Mouse (Mus musculus) erythroid progenitor cell, adult 5-6 weeks (primary cell): ENCODE data around the gene Fpgs. TPM values are rescaled to one million over a fixed set of nuclear protein-coding genes. Genes with fewer than 3 reads are reported as not detected.

Source experiments
- ATAC-seq: replicated peaks from 2 replicates; pipeline ENCODE4 v1.8.0; 2016; ENCODE audit warnings: moderate number of reproducible peaks, mild to moderate bottlenecking, moderate TSS enrichment, inconsistent platforms; ENCODE audit not compliant: poor library complexity, low FRiP score, severe bottlenecking
- total RNA-seq, 2 experiments: library from RNA; stranded (forward) in 1 of 2; stranded (reverse) in 1 of 2; fragments of 150-400 nt in 1 of 2; fragments of 186-747, 209-891 nt in 1 of 2; gene quantifications; 2 replicates each; pipeline versions ENCODE4 v1.2.3 to v1.2.4; 2015 to 2017; ENCODE audit warnings: low replicate concordance in 2 of 2

The Fpgs gene
- total RNA-seq, 2 experiments from 2014 or later = 1.5 TPM; not detected in 1

DNA sequence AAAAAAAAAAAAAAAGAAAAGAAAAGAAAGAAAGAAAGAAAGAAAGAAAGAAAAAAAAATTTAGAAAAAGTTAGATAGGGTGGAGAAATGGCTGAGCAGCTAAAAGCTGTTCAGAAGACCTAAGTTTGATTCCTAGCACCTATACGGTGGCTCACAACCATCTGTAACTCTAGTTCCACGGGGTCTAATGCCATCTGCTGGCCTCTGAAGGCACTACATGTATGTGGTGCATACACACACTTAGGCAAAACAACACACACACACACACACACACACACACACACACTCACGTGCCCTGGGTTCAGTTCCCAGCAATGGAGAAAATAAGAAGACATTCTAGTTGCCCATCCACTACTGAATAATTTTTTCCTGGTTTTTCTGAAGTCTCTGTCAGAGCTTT, 27.1 kb downstream of the Fpgs start:
- no peak for ATAC-seq

- ATAC-seq = no peak
Measured at GRCm38 (mm10) chr2:32673176-32673917, 30.6 kb downstream of the Fpgs start.

DNA sequence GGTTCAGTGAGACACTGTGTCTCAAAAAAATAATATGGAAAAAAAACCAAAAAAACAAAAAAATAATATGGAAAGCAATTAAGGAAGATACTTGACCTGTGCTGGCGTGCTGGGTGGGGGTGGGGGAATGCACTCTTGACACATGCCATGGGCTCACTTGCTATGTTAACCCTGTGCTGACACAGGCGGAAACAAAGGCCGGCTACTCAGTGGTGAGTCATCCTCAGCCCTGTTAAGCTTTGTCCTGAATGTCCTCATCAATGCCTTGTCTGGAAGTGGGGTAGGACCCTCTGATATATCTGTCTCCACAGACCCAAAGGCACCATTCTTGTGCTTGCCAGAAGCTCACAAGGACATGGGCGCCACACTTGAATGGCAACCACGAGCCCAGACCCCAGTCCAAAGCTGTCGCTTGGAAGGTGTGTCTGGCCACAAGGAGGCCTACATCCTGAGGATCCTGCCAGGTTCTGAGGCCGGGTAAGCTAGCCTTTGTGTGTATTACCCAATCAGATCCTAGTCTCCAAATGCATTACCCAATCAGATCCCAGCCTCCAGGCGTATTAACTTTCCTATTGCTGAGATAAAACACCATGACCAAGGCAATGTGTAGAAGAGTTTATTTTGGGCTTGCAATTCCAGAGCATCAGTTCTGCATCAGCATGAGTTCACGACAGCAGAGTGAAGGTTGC, 31.9 kb downstream of the Fpgs start:
- no peak for ATAC-seq

- ATAC-seq = no peak
Measured at GRCm38 (mm10) chr2:32671147-32671546, 32.8 kb downstream of the Fpgs start.

DNA sequence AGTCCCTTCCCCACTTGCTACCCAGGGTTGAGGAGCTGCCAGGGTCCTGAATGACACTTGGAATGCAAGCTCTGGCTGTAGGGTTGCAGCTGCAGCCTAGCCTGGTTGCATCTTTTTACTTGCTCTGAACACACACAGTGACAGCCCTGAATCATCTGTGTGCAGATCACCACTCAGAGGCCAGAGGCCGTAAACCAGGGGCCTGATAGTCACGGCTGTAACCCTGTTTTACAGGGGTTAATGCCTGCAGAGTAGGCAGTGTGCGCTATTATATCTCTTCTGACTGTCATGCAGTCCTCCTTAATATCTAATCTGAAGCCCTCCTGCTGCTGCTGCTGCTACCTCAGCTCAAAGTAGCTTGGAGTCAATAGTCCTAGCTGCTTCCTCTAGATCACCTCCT, 34.1 kb downstream of the Fpgs start:
- ATAC-seq = no peak

DNA sequence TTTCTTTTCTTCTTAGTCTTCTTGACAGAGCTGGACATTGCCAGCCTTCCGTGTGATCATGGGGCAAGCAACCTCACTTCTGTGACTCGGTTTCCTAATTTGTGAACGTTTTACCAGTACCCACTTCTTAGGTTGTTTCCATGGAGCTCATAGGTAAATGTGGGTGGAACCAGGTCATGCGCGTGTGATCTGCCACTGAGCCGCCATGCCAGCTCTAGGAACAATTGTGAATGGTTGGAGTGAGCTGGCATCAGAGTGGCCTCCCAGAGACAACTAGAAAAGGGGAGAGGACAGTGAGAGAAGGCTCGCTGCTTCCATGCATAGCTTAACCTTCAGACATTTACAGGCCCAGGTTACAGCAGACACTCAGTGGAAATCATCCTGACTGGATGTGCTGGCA, 35.8 kb downstream of the Fpgs start:
- ATAC-seq = no peak

DNA sequence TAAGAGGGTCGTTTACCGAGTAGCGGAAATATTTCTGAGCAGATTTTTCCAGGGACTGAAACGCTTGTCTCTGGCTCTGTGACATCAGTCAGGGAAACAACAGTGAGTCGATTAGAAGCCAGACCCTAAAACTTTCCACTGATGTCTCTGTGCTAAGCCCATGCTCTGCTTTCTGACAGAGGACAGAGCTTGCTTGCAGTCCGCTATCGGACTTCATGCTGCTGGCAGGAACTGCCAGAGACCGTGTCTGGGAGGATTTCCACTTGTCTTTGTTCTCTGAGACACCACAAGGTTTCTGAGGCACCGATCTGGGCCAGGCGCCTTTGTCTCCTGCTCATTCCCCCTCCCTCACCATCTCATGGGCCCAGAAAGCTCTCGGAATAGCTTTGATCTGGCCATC, 36.2 kb downstream of the Fpgs start:
- no peak for ATAC-seq

DNA sequence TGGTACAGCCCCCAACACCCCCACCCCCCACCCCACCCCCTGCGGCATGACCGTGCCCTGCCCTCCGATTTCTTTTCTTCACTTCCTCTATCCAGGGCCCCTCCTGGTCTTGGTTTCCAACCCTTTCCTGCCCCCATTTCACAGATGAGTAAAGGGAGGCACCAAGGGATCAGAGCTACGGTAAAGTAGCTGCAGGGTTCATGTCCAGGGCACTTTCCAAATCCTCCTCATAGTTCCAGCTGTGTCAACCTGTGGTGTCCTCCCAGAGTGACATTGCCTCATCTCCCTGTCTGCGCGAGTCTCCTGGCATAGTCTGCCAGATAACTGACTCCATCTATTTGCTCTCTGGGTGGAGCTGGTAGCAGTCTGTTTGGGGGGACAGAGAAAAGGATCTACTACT, 38.1 kb downstream of the Fpgs start:
- no peak for ATAC-seq

GRCm38 (mm10) chr2:32665345-32665744, 38.6 kb downstream of the Fpgs start:
- ATAC-seq = no peak

GRCm38 (mm10) chr2:32662291-32662690, 41.7 kb downstream of the Fpgs start:
- no peak for ATAC-seq

GRCm38 (mm10) chr2:32661509-32662107, 42.3 kb downstream of the Fpgs start:
- ATAC-seq = no peak

GRCm38 (mm10) chr2:32658873-32659272, 45.1 kb downstream of the Fpgs start:
- ATAC-seq = no peak

GRCm38 (mm10) chr2:32655826-32656225, 48.1 kb downstream of the Fpgs start:
- no peak for ATAC-seq

- no peak for ATAC-seq
Measured at GRCm38 (mm10) chr2:32655394-32655744, 48.6 kb downstream of the Fpgs start.

- ATAC-seq = no peak
Measured at GRCm38 (mm10) chr2:32654743-32655393, 49.1 kb downstream of the Fpgs start.

- ATAC-seq = no peak
Measured at GRCm38 (mm10) chr2:32653764-32654163, 50.2 kb downstream of the Fpgs start.

DNA sequence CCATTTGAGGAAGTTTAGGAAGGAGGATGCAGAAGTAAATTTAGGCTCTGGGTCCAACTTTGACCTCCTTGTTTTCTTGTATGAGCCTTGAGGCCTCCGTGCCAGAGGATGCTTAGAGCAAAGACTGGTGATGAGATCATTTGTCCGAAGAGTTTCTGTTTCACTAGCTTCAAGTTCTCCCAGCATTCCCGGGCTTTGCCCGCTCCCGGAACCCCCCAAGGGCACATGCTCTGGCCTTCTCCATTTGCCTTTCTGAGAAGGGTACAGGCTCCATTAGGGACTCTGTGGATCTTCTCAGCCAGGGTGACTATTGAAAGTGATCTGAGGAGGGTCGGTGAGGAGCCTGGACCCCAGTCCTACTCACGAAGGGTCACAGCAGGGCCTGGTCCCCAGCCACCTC, 56.6 kb downstream of the Fpgs start:
- ATAC-seq = no peak

- ATAC-seq = peak; percentile 66; the same call in 1 of the 2 replicates
Measured at GRCm38 (mm10) chr2:32646379-32647056, 57.4 kb downstream of the Fpgs start, which contains the start of gene Eng. Eng (plus strand) TSS chr2:32646595.

DNA sequence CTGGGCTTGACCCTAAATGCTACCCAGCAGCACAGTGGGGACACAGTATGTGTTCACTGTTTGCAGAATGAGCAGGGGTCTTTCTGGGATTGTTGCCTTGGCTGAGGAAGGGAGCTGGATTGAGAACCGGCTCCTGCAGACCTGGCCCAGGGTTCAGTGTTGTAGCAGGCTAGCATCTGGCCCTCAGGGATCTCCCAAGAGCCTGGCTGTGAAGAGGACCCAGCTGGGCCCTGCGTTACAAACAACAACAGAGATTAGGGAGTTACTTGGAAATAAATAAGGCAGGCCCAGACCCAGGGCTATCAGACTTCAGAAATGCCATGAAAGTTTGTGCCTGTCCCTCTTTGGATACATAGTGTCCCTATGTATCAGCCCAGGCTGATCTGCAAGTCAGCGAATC, 58.3 kb downstream of the Fpgs start:
- peak; percentile 20; the same call in 1 of the 2 replicates for ATAC-seq
